Mouse (Mus musculus): ENCODE results near the gene Ccdc47.

DNA sequence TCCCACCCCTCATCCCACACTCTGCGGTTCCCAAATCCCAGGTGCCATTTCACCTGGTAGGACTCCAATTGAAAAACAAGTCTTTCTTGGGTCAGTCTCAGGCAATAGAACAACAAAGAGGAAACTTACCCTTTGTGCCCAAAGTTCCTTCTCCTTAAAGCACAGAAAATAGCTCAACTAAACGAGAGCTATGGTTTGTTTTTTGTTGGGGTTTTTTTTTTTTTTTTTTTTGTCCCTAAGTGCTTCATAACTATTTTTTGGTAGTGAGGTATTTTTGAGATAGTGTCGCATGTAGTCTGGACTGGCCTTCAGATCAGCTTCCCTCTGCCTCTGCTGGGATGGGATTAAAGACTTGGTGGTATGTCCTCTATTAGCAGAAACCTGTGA lies 22.0 kb downstream of the Ccdc47 start:
- TF ChIP-seq CTCF (IDR thresholded peaks at IDR 0.05; ENCODE audit: borderline replicate concordance, control insufficient read depth, extremely low read depth, insufficient read depth, low read length, poor library complexity) (no peak), POLR2A (IDR thresholded peaks at IDR 0.05; ENCODE audit: control insufficient read depth, extremely low read depth, insufficient read depth, low read length, poor library complexity) (no peak)
